Mouse (Mus musculus): ENCODE data around the gene Zfp217. TPM values are rescaled to one million over a fixed set of nuclear protein-coding genes. Genes with fewer than 3 reads are reported as not detected.

Gene Zfp217
- 5.0 TPM for polyA plus RNA-seq (2012; fragmentation: generic; extraction: Trizol)

DNA sequence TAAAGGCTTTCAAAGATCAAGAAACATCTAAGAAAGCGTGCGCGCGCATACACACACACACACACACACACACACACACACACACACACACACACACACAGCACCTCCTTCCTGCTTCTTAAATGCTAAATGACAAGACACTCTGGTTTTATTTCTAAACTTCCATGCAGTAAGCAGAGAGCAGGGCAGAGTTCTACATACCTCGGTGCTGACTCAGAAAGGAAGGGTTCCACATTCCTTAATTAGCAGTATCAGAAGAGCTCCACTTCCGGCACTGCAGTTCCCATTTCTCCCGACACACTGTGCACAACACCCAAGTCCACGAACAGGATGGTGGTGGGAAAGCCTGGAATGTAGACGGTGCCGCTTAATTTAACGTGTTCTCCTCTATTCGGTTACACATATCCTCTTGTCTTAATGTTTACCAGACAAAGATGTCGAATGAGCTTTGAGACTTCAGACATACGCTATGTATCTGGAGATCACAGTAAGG lies at the start of gene Zfp217:
Gene Zfp217, minus strand, starts transcription at position 443 of the 493 bp plus-strand sequence.
- Histone ChIP-seq H3K4me2 (ENCODE audit: low read depth) (peak within 1 kb of the TSS; percentile 93), H3K79me2 (ENCODE audit: control insufficient read depth, insufficient read depth) (no peaks in the 10 kb centered on the region), H3ac (ENCODE audit: control insufficient read depth, insufficient read length) (no peak within 1 kb of the TSS), H3K27me3 (ENCODE audit: control insufficient read depth, insufficient read depth, insufficient read length) (no peaks in the 10 kb centered on the region), H3K36me3 (ENCODE audit: control insufficient read depth, insufficient read depth) (no peaks in the 10 kb centered on the region), H3K4me3 (no peak within 1 kb of the TSS)
- TF ChIP-seq POLR2AphosphoS2 (IDR thresholded peaks at IDR 0.05; ENCODE audit: insufficient read length, low read depth) (no peak), USF1 (IDR thresholded peaks at IDR 0.05; ENCODE audit: low read depth) (no peak), MYOD1 (IDR thresholded peaks at IDR 0.05; ENCODE audit: control insufficient read depth in 1 of 3, insufficient read length in 2 of 3, low read depth in 2 of 3) (no peak), SRF (IDR thresholded peaks at IDR 0.05; ENCODE audit: control insufficient read depth, insufficient read length, low read depth) (peak; percentile 85), POLR2A (IDR thresholded peaks at IDR 0.05; ENCODE audit: insufficient read length, low read depth) (peak; percentile 47), REST (IDR thresholded peaks at IDR 0.05; ENCODE audit: insufficient read depth, insufficient read length) (no peak)

DNA sequence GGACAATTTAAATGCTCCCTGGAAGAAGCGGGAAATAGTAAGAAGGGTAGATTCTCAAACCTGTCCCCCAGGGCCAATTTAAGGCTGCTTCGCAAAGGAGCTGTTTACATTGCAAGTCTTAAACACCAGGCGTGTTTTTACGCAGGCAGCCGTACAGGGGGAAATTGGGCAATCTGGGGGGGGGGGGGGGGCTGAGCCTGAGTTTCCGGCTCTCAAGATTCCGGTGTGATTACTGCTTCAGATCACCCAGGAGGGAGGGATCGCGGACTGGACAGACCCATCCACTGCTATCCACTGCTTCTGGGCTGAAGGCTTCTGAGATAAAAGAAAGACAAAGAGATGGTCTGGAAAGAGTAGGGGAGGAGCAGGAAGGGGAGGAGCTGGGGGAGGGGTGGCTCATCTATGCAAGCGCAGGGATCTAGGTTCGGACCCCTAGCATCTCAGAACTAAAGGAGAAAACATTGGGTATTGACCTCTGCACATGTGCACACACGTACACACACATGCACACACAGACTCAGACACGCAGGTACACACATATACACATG lies 47.7 kb upstream of the Zfp217 start:
- no peaks in the 10 kb centered on the region for H3K27me3 ChIP-seq (ENCODE audit: control insufficient read depth, insufficient read depth, insufficient read length)
- H3K36me3 ChIP-seq (ENCODE audit: control insufficient read depth, insufficient read depth) = no peaks in the 10 kb centered on the region
- no peak for TF ChIP-seq TCF3 (IDR thresholded peaks at IDR 0.05; ENCODE audit: insufficient read length, low read depth)
- no peak for TF ChIP-seq POLR2A (IDR thresholded peaks at IDR 0.05; ENCODE audit: insufficient read length, low read depth)
- no peak for TF ChIP-seq CEBPB (IDR thresholded peaks at IDR 0.05; ENCODE audit: insufficient read depth, poor library complexity, severe bottlenecking)
- no peak for TF ChIP-seq MYOD1 (IDR thresholded peaks at IDR 0.05; ENCODE audit: control insufficient read depth in 1 of 3, insufficient read length in 2 of 3, low read depth in 2 of 3)
- no peak for TF ChIP-seq TCF12 (IDR thresholded peaks at IDR 0.05; ENCODE audit: insufficient read depth, poor library complexity, severe bottlenecking)
- TF ChIP-seq MYOG (IDR thresholded peaks at IDR 0.05; ENCODE audit: control insufficient read depth in 1 of 3, insufficient read depth in 1 of 3, insufficient read length in 2 of 3, low read depth in 2 of 3) = no peak
- TF ChIP-seq USF1 (IDR thresholded peaks at IDR 0.05; ENCODE audit: low read depth) = no peak
- TF ChIP-seq POLR2AphosphoS2 (IDR thresholded peaks at IDR 0.05; ENCODE audit: insufficient read length, low read depth) = no peak
- TF ChIP-seq SRF (IDR thresholded peaks at IDR 0.05; ENCODE audit: control insufficient read depth, insufficient read length, low read depth) = no peak
- H3K4me3 ChIP-seq = no peak overlapping the region
- H3K79me2 ChIP-seq (ENCODE audit: control insufficient read depth, insufficient read depth) = no peaks in the 10 kb centered on the region
- H3ac ChIP-seq (ENCODE audit: control insufficient read depth, insufficient read length) = no peak overlapping the region
- H3K4me2 ChIP-seq (ENCODE audit: low read depth) = no peak overlapping the region

DNA sequence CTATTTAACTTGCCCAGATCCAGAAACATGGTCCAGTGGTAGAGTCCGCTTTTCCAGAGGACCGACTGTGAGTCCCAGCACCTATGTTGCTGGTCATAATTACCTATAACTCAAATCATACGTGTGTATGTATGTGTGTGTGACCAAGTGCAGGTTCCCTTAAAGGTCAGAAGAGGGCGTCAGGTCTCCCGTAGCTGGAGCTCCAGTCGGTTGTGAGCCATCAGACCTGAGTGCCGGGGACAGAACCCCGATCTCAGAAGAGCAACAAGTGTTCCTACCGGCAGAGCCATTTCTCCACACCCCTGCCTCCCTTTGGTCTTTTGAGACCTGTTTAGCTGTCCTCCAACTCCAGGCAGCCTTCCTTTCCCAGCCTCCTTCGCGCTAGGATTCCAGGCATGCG lies 46.9 kb upstream of the Zfp217 start:
- no peak overlapping the region for H3ac ChIP-seq (ENCODE audit: control insufficient read depth, insufficient read length)
- H3K4me2 ChIP-seq (ENCODE audit: low read depth) = no peak overlapping the region
- H3K79me2 ChIP-seq (ENCODE audit: control insufficient read depth, insufficient read depth) = no peaks in the 10 kb centered on the region
- no peaks in the 10 kb centered on the region for H3K27me3 ChIP-seq (ENCODE audit: control insufficient read depth, insufficient read depth, insufficient read length)
- no peak overlapping the region for H3K4me3 ChIP-seq
- TF ChIP-seq USF1 (IDR thresholded peaks at IDR 0.05; ENCODE audit: low read depth) = no peak
- no peak for TF ChIP-seq MYOD1 (IDR thresholded peaks at IDR 0.05; ENCODE audit: control insufficient read depth in 1 of 3, insufficient read length in 2 of 3, low read depth in 2 of 3)
- no peak for TF ChIP-seq E2F4 (IDR thresholded peaks at IDR 0.05; ENCODE audit: insufficient read depth)
- no peak for TF ChIP-seq SRF (IDR thresholded peaks at IDR 0.05; ENCODE audit: control insufficient read depth, insufficient read length, low read depth)
- no peak for TF ChIP-seq POLR2AphosphoS2 (IDR thresholded peaks at IDR 0.05; ENCODE audit: insufficient read length, low read depth)
- no peak for TF ChIP-seq CEBPB (IDR thresholded peaks at IDR 0.05; ENCODE audit: insufficient read depth, poor library complexity, severe bottlenecking)
- TF ChIP-seq TCF3 (IDR thresholded peaks at IDR 0.05; ENCODE audit: insufficient read length, low read depth) = no peak
- TF ChIP-seq MAX (IDR thresholded peaks at IDR 0.05; ENCODE audit: low read depth) = no peak
- TF ChIP-seq TCF12 (IDR thresholded peaks at IDR 0.05; ENCODE audit: insufficient read depth, poor library complexity, severe bottlenecking) = no peak
- no peak for TF ChIP-seq POLR2A (IDR thresholded peaks at IDR 0.05; ENCODE audit: insufficient read length, low read depth)
- TF ChIP-seq MYOG (IDR thresholded peaks at IDR 0.05; ENCODE audit: control insufficient read depth in 1 of 3, insufficient read depth in 1 of 3, insufficient read length in 2 of 3, low read depth in 2 of 3) = no peak
- TF ChIP-seq REST (IDR thresholded peaks at IDR 0.05; ENCODE audit: insufficient read depth, insufficient read length) = no peak
- H3K36me3 ChIP-seq (ENCODE audit: control insufficient read depth, insufficient read depth) = no peaks in the 10 kb centered on the region

DNA sequence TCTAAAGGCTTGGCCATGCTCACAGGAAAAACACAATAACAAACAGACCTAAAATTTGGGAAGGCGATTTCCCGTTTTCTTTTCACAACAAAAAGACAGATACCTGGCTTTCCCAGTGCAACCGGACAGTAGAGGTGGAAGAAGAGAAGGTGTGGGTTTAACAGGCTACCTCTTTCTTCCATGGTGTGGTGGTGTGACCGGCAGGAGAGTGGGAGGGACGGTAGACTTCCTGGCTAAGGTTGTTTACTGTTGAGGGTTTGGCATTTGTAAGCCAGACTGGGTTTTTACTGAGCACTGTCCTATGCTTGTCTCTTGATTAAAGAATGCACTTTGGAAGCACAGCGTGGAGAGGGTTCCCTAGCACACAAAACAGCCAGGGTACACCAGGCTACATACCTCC lies 45.9 kb upstream of the Zfp217 start:
- Histone ChIP-seq H3K36me3 (ENCODE audit: control insufficient read depth, insufficient read depth) (no peaks in the 10 kb centered on the region), H3K4me3 (no peak overlapping the region), H3K27me3 (ENCODE audit: control insufficient read depth, insufficient read depth, insufficient read length) (no peaks in the 10 kb centered on the region), H3K79me2 (ENCODE audit: control insufficient read depth, insufficient read depth) (no peaks in the 10 kb centered on the region), H3ac (ENCODE audit: control insufficient read depth, insufficient read length) (no peak overlapping the region), H3K4me2 (ENCODE audit: low read depth) (no peak overlapping the region)
- no peak for TF ChIP-seq E2F4 (IDR thresholded peaks at IDR 0.05; ENCODE audit: insufficient read depth)
- TF ChIP-seq MAX (IDR thresholded peaks at IDR 0.05; ENCODE audit: low read depth) = no peak
- TF ChIP-seq CEBPB (IDR thresholded peaks at IDR 0.05; ENCODE audit: insufficient read depth, poor library complexity, severe bottlenecking) = no peak
- no peak for TF ChIP-seq POLR2AphosphoS2 (IDR thresholded peaks at IDR 0.05; ENCODE audit: insufficient read length, low read depth)
- TF ChIP-seq TCF3 (IDR thresholded peaks at IDR 0.05; ENCODE audit: insufficient read length, low read depth) = no peak

DNA sequence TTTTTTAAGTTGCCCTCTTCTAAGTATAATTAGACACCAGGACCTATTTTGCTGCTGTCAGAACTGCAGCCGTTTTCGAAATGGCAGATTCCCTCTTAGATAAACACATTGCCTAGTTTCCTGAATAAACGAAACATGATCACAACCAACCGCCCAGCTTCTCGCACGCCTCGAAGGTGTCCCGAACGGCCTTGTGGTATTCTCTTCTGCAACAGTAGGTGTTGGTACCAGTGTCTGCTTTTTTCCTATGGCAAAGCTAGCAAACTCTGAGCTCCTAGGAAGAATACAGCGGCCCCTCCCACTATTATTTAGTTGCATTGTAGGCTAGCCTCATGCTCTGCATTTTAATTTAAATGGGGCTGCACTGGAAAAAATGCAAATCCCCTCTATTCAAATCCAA lies 45.3 kb upstream of the Zfp217 start:
- Histone ChIP-seq H3K79me2 (ENCODE audit: control insufficient read depth, insufficient read depth) (no peaks in the 10 kb centered on the region), H3K27me3 (ENCODE audit: control insufficient read depth, insufficient read depth, insufficient read length) (no peaks in the 10 kb centered on the region), H3K36me3 (ENCODE audit: control insufficient read depth, insufficient read depth) (no peaks in the 10 kb centered on the region), H3ac (ENCODE audit: control insufficient read depth, insufficient read length) (no peak overlapping the region), H3K4me2 (ENCODE audit: low read depth) (no peak overlapping the region), H3K4me3 (no peak overlapping the region)
- TF ChIP-seq POLR2AphosphoS2 (IDR thresholded peaks at IDR 0.05; ENCODE audit: insufficient read length, low read depth) (no peak), TCF3 (IDR thresholded peaks at IDR 0.05; ENCODE audit: insufficient read length, low read depth) (no peak), SRF (IDR thresholded peaks at IDR 0.05; ENCODE audit: control insufficient read depth, insufficient read length, low read depth) (no peak), TCF12 (IDR thresholded peaks at IDR 0.05; ENCODE audit: insufficient read depth, poor library complexity, severe bottlenecking) (no peak), REST (IDR thresholded peaks at IDR 0.05; ENCODE audit: insufficient read depth, insufficient read length) (no peak), MYOG (IDR thresholded peaks at IDR 0.05; ENCODE audit: control insufficient read depth in 1 of 3, insufficient read depth in 1 of 3, insufficient read length in 2 of 3, low read depth in 2 of 3) (no peak), MAX (IDR thresholded peaks at IDR 0.05; ENCODE audit: low read depth) (no peak), POLR2A (IDR thresholded peaks at IDR 0.05; ENCODE audit: insufficient read length, low read depth) (no peak), CEBPB (IDR thresholded peaks at IDR 0.05; ENCODE audit: insufficient read depth, poor library complexity, severe bottlenecking) (no peak), MYOD1 (IDR thresholded peaks at IDR 0.05; ENCODE audit: control insufficient read depth in 1 of 3, insufficient read length in 2 of 3, low read depth in 2 of 3) (no peak), E2F4 (IDR thresholded peaks at IDR 0.05; ENCODE audit: insufficient read depth) (no peak), USF1 (IDR thresholded peaks at IDR 0.05; ENCODE audit: low read depth) (no peak)
